Mouse (Mus musculus) G1E-ER4 (cell line): ENCODE results near the gene Crtc2. TPM values are rescaled to one million over a fixed set of nuclear protein-coding genes. Genes with fewer than 3 reads are reported as not detected.

Experiments
- GATA1 ChIP-seq: IDR thresholded peaks from one replicate; pipeline ENCODE4 v1.8.0; 2012; ENCODE audit warnings: low read length, inconsistent platforms
- polyA plus RNA-seq: library from polyadenylated mRNA; stranded (reverse); fragments of >175 nt; gene quantifications from 2 replicates; pipeline ENCODE4 v1.2.3, GENCODE M21; 2012

Gene Crtc2
- polyA plus RNA-seq: 40.3 and 49.3 TPM in 2 replicates

DNA sequence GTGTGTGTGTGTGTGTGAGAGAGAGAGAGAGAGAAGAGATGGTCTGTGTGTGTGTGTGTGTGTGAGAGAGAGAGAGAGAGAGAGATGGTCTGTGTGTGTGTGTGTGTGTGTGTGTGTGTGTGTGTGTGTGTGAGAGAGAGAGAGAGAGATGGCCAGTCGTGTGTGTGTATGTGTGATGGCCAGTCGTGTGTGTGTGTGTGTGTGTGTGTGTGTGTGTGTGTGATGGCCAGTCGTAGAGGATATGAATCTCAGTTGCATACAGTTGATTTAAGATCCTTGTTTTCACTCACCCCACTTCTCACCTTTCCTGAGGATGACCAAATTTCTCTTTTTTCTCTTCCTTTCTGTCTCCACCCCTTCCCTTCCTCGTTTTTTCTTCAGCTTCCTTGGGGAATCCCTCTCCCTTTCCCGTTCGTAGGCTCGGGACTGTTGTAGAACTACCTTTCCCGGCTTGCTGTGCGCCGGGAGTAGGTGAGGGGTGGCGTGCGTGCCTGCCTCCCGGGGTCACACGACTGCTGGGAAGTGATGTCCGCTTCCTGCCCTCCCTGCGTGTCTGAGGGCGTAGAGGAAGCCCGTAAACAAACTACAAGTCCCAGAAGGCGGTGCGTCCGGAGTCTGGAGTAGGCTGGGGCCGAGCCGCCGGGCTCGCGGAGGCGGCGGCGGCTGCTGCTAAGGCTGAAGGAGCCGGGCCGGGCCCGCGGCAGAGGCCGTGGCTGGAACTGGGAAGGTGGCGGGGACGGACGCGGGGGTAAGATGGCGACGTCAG is at the start of gene Crtc2:
Gene Crtc2, plus strand, starts transcription at position 511 of the 766 bp plus-strand sequence.
- no peak for TF ChIP-seq GATA1

- TF ChIP-seq GATA1: no peak
Observed at GRCm38 (mm10) chr3:90204582-90204981, 49.4 kb upstream of the Crtc2 start.

DNA sequence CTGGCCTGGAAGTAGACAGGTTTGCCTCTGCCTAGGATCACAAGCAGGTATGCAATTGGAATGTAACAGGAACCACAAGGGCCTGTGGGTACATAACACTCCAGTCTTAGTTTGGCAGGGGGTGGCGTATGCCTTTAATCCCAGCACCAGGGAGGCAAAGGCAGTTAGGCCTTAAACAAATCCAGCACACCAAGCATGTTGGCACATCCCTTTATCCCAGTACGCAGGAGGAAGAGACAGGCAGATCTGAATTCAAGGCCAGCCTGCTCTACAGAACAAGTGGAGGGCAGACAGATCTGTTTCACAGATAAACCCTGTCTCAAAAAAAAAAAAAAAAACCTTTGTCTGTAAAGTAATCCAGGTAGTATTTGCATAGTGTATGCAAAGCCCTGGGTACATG is 45.3 kb upstream of the Crtc2 start:
- no peak for TF ChIP-seq GATA1

DNA sequence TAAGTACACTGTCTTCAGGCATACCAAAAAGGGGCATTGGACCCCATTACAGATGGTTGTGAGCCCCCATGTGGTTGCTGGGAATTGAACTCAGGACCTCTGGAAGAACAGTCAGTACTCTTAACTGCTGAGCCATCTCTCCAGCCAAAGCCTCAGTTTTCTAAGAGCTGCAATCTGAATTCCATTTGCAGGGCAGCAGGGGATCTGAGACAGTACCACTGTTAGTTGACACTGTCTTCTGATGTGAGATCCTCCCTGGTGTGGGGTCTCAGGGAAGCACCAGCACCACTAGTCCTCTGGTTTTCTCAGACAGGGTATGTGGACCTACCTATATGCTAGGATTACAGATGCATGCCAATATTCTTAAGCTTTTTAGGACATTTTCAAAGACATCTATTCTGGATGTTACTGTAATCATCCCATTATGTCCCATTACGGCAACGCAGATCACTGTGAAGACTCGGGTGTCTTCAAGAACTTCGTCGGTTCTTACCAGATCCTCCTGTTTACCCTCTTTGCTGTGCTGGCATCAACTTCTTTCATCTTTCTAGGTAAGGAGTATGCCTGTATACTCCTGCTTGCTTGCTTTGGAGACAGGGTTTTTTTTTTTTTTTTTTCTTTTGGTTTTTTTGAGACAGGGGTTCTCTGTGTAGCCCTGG is 43.9 kb upstream of the Crtc2 start:
- no peak for TF ChIP-seq GATA1

DNA sequence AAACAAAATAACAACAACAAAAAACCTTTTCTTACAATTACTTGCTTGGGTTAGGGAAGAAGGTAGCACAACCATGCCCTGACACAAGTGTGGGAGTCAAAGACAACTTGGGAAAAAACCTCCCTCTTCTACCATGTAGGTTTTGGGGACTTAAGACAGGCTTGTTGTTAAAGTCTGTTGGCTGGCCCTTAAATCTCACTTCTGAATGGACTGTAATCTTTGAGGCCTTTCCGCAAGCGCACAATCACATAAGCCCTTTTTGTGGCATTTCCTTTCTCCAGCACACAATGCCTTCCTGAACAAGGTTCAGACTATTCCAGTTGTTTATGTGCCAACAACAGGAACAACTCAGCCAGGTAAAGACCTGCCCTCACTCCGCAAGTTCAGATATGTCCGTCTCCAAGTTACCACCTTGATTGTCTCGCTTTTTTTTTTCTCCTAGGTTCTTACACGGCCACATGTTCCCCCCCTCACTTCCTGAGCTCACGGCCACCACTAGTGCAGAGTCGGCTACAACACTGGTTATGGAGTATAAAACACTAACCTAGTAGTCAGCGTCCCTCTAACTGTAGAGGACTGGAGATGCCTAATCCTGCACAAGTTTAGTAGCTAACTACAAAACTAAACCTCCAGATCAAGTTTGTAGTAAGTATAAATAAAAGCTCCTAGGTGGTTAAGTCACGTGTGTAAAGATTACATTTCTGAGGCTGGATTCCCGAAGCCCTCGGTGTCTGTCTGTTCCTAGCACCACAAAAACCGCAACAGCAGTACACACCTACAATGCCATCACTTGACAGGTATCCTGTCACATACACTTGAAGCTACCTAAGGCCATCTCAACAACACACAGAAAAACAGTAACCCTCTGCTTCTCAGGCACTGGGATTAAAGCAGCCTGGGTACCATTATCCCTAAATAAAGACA is 42.2 kb upstream of the Crtc2 start:
- no peak for TF ChIP-seq GATA1

GRCm38 (mm10) chr3:90212723-90213122 is 41.2 kb upstream of the Crtc2 start:
- TF ChIP-seq GATA1: no peak

GRCm38 (mm10) chr3:90213377-90213866 is 40.5 kb upstream of the Crtc2 start, which contains the start of the genes Rps27 and Rab13:
TSS of gene Rps27 (minus strand) at chr3:90213651.
TSS of gene Rab13 (plus strand) at chr3:90213695.
- TF ChIP-seq GATA1: no peak

DNA sequence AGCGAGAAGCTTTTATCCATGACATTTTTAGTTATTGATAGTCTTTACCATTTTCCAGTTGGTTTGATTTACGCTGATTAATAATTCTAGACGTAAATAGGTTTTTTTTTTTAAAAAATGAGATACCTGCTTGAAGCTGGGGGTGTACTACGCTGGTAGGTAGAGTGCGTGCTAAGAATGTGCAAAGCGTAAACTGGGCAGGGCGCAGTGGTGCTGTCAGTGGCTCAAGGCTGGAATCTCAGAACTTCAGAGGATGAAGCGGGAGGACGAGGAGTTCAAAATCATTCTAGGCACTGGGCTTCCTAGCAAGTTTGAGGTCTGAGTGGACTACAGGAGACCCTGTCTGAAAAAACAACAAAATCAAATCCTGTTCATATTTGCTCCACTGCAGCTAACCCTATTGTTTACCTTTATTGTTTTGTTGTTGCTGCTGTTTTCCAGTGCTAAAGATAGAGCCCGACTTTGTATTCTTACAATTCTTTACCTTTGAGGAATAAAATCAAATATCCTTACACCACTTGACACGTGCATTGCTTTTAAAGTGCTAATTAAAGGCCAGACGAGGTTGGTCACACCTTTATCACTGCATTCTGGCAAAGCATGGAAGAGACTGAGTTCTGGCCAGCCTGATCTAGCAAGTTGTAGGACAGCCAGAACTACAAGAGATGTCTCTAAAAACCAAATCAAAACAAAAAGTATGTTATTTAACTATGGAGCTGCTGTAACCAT is 39.8 kb upstream of the Crtc2 start:
- no peak for TF ChIP-seq GATA1

DNA sequence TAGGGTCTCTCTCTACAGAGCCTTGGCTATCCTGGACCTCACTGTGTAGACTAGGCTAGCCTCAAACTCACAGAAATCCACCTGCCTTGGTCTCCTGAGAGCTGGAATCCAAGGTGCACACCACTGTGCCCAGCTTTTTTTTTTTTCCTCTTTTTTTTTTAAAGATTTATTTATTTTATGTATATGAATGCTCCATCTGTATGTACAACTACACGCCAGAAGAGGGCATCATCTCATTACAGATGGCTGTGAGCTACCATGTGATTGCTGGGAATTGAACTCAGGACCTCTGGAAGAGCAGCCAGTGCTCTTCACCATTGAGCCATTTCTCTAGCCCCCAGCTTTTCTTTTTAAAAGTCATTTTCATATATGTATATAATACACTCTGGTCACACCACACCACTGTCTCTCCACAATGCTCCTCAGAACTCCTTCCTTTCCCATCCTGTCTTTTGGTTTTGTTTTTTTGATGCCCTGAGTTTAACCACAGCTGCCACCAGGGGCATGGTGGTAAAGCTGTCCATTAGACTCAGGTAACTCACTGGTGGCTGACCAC is 38.1 kb upstream of the Crtc2 start:
- TF ChIP-seq GATA1: no peak

DNA sequence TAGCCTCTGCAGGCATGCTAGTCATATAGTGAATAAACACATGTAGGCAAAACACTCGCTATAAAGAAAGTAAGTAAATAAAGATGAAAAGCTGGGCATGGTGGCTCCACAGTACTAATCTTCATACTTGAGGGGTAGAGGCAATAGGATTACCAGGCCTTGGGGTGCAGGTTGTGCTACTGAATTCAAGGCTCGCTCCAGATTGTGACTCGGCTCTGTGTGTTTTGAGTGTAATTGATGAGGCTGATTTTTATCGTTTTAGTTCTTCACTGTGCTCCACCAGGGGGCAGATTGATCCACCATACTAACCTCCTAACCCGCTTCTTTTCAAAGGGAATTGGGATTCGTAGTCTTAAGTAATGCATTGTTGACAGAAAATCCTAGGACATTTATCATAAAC is 33.9 kb upstream of the Crtc2 start:
- no peak for TF ChIP-seq GATA1

DNA sequence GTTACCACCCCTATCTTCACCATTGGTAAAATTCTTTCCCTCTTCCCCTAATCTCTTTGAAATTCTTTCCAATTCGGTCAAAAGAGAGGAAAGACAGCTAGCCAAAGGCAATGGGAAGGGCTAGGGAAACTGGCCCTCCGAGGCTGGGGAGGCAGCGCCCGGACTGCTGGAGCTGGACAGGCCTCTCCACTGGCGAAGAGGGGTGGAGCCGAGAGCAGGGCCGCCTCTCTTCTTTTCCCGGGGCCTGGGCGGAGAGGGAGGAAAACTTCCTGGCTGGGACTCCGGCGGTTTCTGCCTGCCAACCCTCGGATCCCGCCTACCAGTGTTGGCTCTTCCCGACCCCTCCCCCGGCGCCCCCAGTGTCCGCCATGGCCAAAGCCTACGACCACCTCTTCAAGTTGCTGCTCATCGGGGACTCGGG is 33.4 kb upstream of the Crtc2 start:
- TF ChIP-seq GATA1: no peak

DNA sequence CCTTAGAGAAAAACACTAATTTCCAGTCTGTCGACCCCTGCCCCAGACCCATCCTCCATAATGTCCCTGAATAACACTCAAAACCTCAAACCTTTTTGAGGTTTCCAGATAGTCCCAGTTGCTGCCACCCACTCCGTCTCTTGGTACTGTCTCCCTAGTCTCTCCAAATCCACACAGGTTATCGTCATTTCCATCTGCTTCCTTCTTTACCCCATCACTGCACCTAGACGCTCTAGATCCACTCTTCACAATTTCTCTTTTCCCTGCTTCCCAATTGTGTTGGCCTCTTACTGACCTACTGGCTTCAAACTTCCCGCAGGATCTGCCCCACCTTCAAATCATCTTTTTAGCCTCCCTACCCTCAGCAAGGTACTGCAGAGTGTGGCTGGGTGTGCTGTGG is 32.8 kb upstream of the Crtc2 start:
- TF ChIP-seq GATA1: no peak

DNA sequence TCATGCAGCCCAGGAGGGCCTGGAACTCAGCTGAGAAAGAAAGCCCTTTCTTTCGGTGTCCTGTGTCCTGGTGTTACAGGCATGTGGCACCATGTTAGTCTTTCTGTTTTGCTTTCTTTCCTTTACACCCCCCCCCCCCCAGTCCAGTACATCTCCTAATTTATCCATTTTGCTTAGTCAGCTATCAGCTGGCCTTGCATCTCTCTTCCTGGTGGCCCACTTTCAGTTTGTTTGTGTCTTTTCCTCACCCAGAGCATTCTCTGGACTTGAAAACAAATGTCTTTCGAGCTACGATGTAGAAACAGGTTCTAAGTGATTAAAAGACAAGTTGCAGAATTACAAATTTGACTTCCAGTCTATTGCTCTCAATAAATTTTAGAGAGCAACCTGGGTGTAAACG is 31.5 kb upstream of the Crtc2 start:
- no peak for TF ChIP-seq GATA1

DNA sequence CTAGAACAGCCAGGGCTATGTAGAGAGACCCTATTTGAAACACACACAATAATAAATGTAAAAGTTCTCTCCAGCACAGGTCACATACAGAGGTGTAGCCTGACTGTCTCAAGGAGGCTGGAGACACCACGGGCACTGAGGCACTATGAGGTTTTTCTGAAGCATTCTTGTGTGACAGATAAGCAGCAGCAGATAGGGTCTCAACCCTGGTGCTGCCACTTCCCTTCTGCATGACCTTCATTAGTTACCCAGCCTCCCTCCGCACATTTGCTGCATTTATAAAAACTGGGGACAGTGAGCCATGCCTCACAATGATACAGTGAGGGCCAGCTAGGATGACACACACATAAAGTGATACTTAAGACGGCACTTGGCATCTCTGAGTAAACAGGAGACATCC is 31.0 kb upstream of the Crtc2 start:
- no peak for TF ChIP-seq GATA1

- no peak for TF ChIP-seq GATA1
Observed at GRCm38 (mm10) chr3:90224331-90224730, 29.6 kb upstream of the Crtc2 start.
